Mouse (Mus musculus) large intestine, adult 2 months (tissue): ENCODE measurements around the gene Bicral. TPM values are rescaled to one million over a fixed set of nuclear protein-coding genes. Genes with fewer than 3 reads are reported as not detected.
"Not testable (repeated sequence)": the region's sequence is repeated elsewhere in the genome, so short reads cannot be mapped to it uniquely, and the experiment has no call there.

Experiments
- DNase-seq: peaks from one replicate; pipeline ENCODE4 v3.0.0-alpha.2; 2012; ENCODE audit warnings: low read depth, low spot score
- WGBS: fragments of 180-500 bp; shearing (Covaris S2); methylation state at CpG from one replicate; pipeline ENCODE4 v1.1.7; 2018; 5-methylcytosine and 5-hydroxymethylcytosine counted together
- polyA plus RNA-seq: library from polyadenylated mRNA; depleted of rRNA; stranded (reverse); fragments of >200 nt; gene quantifications from 2 replicates; pipeline ENCODE4 v1.2.3, GENCODE M21; 2012; rRNA removed

Bicral gene
- polyA plus RNA-seq, 1 experiment: 5.4 TPM

DNA sequence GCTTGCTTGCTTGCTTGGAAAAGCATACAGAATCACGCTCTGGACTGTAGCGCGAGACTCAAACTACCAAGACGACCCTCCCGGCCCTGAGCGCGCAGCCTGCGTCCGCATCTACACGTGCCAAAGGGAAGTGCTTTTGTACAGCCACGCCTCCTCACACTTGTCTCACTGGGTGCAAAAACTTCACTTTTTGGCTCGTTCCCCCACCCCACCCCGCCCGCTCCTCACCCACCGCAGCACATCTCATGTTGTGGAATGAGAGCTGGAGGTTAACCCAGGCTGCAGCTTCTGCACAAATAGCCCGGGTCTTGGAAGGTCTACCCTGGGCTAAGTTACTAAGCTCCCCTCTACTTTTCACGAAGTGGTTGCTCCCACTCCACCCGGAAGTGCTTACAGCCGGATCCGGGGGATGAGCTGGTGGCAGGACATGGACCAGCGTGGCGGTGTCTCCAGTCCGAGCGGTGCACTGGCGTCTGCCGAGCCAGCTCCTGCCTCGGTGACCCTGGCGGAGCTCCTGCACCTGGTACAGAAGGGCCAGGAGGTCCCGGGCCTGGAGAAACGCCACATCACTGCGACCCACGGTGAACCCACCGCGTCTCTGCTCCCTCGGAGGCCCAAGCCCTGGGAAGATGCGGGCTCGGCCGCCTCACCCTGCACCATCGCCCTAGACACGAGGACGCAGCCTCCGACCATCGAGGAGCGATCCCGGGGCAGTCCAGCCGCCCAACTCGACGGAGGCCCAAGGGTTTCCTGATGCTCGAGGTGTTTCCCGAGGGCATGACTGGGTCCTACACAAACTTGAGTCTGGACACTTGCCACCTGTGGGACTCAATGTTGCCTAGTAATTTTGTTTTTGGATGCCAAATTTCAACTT is 85.6 kb downstream of the Bicral start, which contains the start of gene 2310039H08Rik:
2310039H08Rik (plus strand) TSS at position 232 of the 874 bp plus-strand sequence.
- WGBS: under 1% methylated on average over 50 of the region's 50 CpGs
- DNase-seq: peak; percentile 68

GRCm38 (mm10) chr17:46772038-46772403 is 86.3 kb downstream of the Bicral start:
- DNase-seq: no peak
- WGBS: 2% methylated on average over 5 of the region's 5 CpGs

DNA sequence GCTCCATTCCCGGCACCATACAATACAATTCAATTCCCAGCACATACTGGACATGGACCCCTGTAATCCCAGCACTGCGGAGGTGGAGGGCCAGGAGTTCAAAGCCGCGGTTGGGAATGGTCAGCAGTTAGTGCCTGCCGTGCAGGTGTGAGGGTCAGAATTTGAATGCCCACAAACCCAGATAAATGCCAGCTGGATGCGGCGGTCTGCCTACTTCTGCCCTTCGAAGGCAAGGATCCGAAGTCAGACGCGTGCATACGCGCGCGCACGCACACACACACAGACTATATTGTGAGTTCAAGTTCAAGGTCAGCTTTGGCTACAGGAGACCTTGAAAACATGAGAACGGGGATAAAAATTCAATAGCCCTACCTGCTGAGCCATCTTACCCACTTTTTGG is 86.7 kb downstream of the Bicral start:
- DNase-seq: no peak
- 65% methylated on average over 17 of the region's 17 CpGs for WGBS

DNA sequence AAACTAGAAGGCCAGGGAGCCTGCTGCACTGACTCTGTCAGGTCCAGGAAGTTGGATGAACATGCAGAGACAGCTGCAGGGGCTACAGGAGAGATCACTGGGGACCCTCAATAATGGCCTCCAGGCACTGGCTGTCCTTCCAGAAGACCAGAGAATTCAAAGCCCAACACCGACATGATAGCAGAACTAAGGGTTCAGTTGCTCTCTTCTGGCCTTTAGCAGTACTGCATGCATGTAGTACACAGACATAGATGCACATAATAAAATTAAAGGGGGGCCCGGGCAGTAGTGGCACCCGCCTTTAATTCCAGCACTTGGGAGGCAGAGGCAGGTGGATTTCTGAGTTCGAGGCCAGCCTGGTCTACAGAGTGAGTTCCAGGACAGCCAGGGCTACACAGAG is 87.3 kb downstream of the Bicral start:
- WGBS: 82% methylated on average over 4 of the region's 4 CpGs
- DNase-seq: no peak

DNA sequence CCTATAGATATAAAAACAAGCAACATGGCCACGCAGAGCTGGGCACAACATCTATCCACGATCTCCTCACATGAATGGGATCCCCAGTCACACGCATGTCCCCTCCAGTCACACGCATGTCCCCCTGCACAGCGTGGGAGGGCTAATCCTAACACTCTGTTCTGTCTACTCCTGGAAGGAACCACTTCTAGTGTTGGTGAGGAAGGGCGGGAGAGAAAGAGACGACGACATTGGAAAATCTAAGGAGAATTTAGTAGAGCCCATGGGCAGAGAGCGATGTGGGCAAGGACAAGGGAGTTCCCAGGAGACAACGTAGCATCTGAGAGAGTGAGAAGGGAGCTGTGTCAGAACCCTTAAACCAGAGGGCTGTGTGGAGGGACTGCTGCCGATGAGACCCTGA is 87.7 kb downstream of the Bicral start:
- DNase-seq: no peak
- 93% methylated on average over 11 of the region's 11 CpGs for WGBS

- no peak for DNase-seq
- WGBS: 40% methylated on average over 8 of the region's 8 CpGs
Measured at GRCm38 (mm10) chr17:46767868-46768267, 90.4 kb downstream of the Bicral start.

DNA sequence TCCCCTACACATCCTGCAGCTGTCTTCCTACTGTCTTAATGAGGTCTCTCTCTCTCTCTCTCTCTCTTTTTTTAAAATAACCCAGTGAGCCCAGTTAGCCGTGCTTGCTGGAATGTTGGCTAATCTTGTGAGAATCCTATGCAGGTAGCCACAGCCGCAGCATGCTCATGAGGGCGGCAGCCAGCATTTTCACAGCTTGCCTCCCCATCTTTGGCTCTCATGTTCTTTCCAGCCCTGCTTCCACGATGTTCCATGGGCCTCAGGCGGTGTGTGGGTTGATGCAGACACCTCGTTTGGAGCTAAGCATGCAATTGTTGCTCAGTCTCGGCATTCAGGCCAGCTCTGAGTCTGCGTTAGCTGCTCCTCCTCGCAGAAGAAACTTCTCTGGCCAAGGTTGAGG is 93.4 kb downstream of the Bicral start:
- DNase-seq: not testable (repeated sequence)
- WGBS: 62% methylated on average over 9 of the region's 9 CpGs

- 55% methylated on average over 2 of the region's 2 CpGs for WGBS
- DNase-seq: no peak
Measured at GRCm38 (mm10) chr17:46763544-46763943, 94.7 kb downstream of the Bicral start, which contains the start of gene Ptcra. TSS of gene Ptcra (minus strand) at chr17:46763712.

DNA sequence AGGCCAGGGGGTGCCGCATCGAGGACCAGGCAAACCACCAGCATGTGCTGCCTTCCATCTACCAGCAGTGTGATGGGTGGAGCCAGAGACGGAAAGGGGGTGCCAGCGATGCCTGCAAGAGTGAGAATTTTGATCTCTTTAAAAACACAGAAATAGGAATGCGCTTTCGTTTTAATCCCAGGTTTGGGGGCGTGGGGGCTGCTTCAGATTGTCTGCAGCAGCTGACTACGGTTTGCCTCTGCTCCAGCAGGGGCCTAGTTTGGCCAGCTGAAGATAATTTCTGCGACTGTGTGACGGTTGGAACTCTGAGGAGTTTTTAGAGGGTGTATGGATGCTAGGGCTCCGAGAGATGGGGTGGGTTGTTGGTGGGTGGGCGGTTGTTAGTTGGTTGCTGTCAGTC is 99.5 kb downstream of the Bicral start:
- no peak for DNase-seq
- WGBS: 82% methylated on average over 12 of the region's 12 CpGs

GRCm38 (mm10) chr17:46751794-46752556 is 106.3 kb downstream of the Bicral start, which contains the start of gene Cnpy3:
TSS of gene Cnpy3 (minus strand) at chr17:46752214.
- peak; percentile 79 for DNase-seq
- WGBS: under 1% methylated on average over 58 of the region's 58 CpGs

DNA sequence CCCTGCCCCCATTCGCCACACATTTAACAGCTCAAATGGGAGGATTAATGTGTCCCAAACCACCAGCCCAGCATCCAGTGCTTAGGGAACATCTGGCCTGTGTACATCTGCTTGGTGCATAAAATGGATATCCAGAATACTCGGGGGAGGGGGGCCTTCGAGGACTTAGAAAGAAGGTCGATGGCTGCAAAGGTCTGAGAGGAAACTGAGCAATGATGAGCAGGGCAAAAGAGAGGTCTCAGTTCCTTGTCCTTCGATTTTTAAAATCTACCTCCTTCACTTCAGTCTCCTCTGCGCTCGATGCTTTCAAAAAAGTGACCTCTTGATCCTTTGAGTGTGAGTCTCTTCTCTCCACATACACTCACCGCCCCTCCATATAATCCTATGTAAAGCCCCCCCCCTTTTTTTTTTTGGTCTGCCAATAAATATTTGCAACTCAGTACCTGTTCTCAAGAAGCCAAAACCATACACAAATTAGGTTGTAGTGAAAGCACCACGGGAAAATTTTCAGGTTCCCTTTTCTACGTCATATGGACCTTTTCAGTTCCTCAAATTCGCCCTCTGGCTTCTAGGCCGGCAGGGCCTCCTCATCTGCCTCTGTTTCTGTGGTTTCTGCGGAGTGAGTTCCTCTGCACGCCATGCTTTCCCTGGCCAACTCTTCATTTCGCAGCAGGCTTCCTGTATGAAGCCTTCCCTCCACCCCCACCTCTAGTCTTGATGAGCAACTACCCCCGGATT is 107.1 kb downstream of the Bicral start:
- DNase-seq: no peak
- 14% methylated on average over 16 of the region's 16 CpGs for WGBS

DNA sequence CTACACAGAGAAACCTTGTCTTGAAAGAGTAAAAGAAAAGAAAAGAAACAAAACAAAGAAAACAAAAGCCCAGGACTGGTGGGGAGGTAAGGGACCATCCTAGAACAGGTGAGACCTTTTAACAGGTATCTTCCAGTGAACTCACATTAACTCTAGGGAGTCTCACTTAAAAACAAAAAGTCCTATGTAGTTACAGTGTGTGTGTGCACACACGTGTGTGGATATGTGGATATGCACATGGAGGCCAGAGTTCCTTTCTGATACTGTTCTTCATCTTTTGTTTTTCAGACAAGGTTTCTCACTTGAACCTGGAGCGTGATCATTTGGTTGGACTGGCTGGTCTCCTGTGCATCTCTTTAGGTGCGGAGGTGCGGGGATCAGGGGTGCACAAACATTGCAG is 107.7 kb downstream of the Bicral start:
- WGBS: 86% methylated on average over 4 of the region's 4 CpGs
- DNase-seq: no peak

DNA sequence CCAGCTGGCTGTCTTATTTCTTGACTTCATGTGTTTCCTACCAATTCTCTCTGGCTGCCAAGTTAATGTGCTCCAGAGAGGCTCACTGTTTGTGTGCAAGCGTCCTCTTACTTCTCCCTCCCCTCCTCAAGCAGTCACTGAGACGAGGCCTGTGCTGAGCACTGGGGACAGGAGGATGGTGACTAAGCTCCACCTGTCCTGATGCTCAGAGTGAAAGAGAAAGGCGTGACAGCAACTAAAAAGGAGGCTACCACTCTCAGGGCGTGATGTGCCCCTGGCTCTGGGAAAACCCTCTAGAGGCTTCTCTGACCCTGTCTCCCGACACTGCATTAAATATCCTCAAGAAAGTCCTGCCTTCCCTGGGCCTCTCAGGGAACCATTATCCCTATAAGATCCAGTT is 109.0 kb downstream of the Bicral start:
- no peak for DNase-seq
- 79% methylated on average over 5 of the region's 5 CpGs for WGBS

Other genes with a start within 250 kb of the Bicral start
- 6.6 and 7.1 TPM in 2 replicates for gene Ptk7, start 229.0 kb downstream of the Bicral start, polyA plus RNA-seq
- gene Klc4, start 212.5 kb downstream of the Bicral start, polyA plus RNA-seq: 80.8 and 113 TPM in 2 replicates
- gene Mrpl2, start 212.3 kb downstream of the Bicral start, polyA plus RNA-seq: 73.1 and 99.3 TPM in 2 replicates
- 7.7 and 8.5 TPM in 2 replicates for gene Cul7, start 208.1 kb downstream of the Bicral start, polyA plus RNA-seq
- 42.4 and 47.6 TPM in 2 replicates for gene Rrp36, start 184.1 kb downstream of the Bicral start, polyA plus RNA-seq
- 83.7 and 90.1 TPM in 2 replicates for gene Mea1, start 179.7 kb downstream of the Bicral start, polyA plus RNA-seq
- gene Klhdc3, start 177.6 kb downstream of the Bicral start, polyA plus RNA-seq: 79.1 and 90.0 TPM in 2 replicates
- 86.8 and 108 TPM in 2 replicates for gene Ppp2r5d, start 153.4 kb downstream of the Bicral start, polyA plus RNA-seq
- gene Pex6, start 147.0 kb downstream of the Bicral start, polyA plus RNA-seq: 46.8 and 49.9 TPM in 2 replicates
- gene Gnmt, start 129.3 kb downstream of the Bicral start, polyA plus RNA-seq: 0.94 and 1.5 TPM in 2 replicates
- gene Cnpy3, start 106.3 kb downstream of the Bicral start, polyA plus RNA-seq: 34.9 and 38.8 TPM in 2 replicates
- not detected in 2 replicates for gene Ptcra, start 94.8 kb downstream of the Bicral start, polyA plus RNA-seq
- 67.3 and 82.3 TPM in 2 replicates for gene 2310039H08Rik, start 85.8 kb downstream of the Bicral start, polyA plus RNA-seq
- 27.2 and 28.5 TPM in 2 replicates for gene Rpl7l1, start 75.8 kb downstream of the Bicral start, polyA plus RNA-seq
- gene Tbcc, start 32.2 kb upstream of the Bicral start, polyA plus RNA-seq: 16.0 and 18.2 TPM in 2 replicates
- gene Prph2, start 52.0 kb upstream of the Bicral start, polyA plus RNA-seq: not detected in 2 replicates
- gene Ubr2, start 152.1 kb upstream of the Bicral start, polyA plus RNA-seq: 13.7 and 17.0 TPM in 2 replicates